Mouse (Mus musculus) kidney, adult 9 months (tissue): ENCODE measurements around the gene Mob4.

Experiments used
- DNase-seq: peaks from one replicate; pipeline ENCODE4 v3.0.0; 2022

Mob4 gene

DNA sequence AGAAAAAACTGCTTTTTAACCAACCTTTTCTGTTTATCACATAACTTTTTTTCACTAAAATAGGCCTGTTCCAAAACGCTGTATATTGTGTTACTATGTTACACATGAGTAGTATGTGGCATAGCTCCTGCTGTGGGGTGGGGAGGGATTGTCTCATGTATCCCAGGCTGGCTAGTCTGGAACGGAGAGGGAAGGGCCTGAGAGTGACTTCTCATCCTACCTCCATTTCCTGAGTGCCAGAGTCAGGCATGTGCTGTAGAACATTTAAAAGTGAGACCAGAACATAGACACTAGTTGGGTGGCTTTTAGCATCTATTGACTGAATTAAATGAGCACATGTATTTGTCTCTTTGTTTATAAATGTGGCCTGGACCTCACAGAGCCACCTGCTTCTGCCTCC, 2.1 kb downstream of the Mob4 start:
- DNase-seq, result no peak

DNA sequence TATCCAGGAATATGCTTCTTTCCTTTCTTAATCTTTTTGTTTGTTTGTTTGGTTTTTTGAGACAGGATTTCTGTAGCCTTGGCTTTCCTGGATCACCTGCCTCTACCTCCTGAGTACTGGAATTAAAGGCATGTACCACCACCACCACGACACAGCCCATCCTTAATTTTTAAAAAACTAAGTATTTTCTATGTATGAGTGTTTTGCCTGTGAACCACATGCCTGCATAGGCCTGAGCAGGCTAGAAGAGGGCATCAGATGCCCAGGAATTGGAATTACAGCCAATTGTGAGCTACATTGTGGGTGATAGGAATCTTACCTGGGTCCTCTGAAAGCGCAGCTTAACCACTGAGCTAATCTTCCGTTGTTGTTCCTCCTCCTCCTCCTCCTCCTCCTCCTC, 3.3 kb downstream of the Mob4 start:
- DNase-seq, result no peak

DNA sequence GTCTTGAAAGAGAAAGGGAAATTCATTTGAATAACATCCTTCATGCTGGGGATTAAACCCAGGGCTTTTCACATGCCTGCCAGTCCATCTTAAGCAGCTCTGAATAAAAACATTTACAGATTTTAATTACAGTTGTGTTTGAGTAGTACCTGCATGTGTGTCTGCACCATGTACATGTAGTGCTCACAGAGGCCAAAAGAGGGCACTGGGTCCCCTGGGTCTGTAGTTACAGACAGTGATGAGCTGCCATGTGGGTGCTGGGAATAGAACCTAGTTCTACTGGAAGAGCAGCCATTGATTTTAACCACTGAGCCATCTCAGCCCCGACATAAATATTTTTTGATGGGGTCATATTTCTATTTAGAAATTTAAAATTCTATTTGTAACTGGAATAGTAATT, 4.8 kb downstream of the Mob4 start:
- no peak for DNase-seq

DNA sequence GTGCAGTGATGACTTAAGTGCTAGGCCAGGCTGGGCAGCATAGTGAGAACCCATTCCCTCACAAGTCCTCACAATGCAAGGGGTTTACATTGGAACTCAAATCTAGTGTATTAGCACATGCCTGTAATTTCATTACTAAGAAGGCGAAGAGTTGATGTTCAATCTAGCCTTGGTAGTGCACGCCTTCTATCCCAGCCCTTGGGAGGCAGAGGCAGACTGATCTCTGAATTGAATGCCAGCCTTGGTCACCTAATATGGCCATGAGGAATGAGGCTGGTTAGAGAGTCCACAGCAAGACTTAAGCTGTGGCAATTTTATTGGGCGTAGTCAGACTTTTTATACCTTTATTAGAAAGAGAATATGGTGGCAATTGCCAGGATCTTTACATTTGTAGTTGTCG, 13.3 kb downstream of the Mob4 start:
- DNase-seq, result no peak

DNA sequence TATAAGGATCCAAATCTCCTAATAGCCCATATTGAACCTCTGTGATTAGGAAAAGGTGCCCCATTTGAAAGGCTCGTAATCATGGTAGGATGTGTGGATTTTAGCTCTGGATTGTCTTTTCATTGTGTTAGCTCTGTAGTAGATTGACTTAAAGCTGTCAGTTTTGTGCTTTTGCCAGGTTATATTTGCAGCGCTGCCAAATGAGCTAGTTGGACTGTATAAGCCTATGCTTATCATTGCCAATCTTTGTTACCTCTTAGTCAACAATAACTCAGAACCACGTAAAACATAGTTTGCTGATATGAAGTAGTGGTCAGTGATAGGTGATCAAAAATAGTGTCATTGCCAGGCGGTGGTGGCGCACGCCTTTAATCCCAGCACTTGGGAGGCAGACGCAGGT, 14.5 kb downstream of the Mob4 start:
- no peak for DNase-seq

DNA sequence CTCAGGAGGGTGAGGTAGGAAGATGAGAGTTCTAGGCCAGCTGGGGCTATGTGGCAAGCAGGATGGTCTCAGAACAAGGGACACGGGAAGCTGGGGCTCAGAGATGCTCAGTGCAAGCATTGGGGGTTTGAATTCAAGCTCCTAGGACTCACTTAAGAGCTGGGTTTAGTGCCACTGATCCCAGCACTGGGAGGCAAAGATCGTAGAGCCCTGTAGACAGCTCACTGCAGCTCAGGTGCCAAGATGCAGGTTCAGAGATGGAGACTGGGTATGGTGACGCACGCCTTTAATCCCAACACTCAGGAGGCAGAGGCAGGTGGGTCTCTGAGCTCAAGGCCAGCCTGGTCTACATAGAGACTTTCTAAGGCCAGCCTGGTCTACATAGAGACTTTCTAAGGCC, 26.3 kb downstream of the Mob4 start:
- DNase-seq, result no peak

DNA sequence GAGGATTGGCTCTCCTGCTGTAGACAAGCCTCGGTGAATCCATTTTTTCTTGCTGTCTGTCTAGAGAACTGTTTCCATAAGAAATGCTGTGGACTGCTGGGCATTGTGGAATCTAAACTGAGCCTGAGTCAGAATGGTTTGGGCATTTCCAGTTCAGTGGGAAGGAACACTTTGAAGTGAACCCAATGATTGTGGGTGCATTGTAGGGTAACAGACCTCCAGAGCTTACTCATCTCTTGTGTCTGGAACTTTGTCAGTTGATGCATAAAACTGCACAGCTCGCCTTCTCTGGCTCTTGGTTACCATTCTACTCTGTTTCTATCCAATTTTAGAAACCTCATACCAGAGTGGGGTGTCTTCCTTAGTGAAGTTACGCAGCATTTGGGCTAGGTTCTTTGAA, 27.2 kb downstream of the Mob4 start:
- DNase-seq, result no peak

DNA sequence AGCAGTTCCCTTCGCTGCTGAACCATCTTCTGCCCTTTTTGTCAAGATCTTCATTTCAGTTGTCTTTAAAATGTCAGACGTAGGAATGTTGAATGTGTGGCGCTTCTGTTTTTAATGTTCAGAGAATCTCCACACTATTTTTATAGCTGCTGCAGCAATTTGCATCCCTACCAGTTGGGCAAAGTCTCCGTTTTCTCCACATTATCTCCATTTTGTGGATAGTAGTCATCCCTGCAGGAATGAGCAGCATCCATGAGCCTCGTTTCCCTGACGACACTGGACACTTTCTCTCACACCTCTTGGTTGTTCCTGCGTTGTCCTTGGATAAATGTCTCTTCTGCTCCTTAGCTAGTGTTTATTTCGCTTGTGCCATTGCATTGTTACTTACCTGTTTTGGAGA, 27.8 kb downstream of the Mob4 start:
- no peak for DNase-seq

DNA sequence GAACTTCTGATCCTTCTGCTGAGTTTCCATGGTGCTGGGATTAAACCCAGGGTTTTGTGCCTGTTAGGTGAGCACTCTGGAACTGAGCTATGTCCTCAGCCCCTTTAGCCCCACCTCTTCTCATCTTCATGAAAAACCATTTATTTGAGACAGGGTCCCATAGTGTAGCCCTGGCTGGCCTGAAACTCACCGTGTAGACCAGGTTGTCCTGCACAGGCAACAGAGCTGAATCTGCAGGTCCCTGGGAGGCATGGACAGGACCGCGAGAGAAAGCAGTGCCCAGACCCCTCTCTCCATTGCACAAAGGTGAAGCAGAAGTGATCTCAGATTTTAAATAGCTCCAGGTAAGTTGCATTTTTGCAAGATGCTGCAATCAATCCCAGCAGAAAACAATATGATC, 29.2 kb downstream of the Mob4 start:
- DNase-seq, result no peak

DNA sequence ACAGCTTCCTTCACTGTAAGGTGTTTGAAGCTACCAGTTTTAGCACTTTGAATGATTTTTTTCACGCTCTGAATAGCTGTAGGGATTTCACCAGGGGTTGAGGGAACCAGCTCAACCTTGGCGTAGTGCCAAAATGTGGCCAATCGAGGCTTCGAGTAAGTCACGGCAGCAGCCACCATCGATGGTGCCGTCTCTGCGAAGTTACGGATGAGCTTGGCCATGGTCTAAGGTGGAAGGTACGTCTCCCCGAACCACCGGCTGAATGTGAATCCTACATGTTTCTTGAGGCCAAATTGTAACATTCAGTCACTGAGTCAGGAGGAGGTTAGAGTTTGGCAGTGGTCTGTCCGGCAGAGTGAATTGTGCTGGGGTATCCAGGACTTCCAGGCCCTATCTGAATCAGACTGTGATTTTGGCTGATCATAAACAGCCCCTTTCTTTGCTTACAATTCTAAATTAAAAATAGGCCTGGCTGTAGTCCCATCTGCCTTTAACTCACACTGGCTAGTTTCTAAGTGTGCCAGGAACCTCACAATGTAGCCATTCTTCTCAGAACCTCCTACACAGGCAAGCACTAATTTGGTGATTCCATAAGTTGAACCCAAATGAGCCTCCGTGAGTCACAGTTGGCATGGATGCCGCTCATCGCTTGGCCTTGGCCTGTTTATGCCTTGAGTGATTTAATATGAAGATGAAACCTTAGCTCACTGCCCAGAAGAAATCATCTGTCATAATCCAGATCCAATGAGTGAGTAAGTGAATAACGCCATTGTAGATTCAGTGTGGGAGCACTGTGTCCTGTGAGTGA, 30.0 kb downstream of the Mob4 start:
- no peak for DNase-seq

DNA sequence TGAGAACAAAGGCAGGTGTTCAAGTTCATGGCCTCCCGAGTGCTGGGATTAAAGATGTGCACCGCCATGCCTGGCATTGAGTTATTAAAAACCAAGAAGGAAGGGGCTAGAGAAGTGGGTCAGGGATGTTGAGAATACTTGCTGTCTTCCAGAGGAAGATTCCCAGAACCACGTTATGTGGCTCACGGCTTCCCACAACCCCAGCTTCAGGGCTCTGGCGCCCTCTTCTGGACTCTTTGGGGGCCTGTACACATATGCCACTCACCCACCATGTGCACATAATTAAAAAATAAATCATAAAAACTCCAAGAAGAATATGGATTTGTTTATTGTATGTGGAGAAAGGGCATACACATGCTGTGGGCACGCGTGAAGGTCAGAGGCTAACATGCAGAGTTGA, 30.9 kb downstream of the Mob4 start:
- peak; percentile 30 for DNase-seq

DNA sequence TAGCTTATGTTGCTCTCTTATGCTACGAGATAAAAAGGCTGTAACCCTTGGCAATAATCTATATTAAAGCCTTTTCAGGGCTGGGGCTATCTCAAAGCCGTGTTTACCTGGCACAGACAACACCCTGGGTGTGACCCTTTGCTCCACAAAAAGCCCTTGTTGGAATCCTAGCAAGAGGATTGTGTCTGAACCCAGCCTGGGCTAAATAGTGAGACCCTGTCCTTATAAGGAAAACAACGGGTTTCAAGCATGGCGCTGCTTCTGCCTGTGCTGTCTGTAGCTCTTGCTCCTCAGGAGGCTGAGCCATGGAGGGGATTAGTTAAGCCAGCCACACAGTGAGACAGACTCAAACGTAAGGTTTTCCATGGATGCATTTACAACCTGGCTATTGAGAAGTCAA, 31.8 kb downstream of the Mob4 start:
- no peak for DNase-seq

DNA sequence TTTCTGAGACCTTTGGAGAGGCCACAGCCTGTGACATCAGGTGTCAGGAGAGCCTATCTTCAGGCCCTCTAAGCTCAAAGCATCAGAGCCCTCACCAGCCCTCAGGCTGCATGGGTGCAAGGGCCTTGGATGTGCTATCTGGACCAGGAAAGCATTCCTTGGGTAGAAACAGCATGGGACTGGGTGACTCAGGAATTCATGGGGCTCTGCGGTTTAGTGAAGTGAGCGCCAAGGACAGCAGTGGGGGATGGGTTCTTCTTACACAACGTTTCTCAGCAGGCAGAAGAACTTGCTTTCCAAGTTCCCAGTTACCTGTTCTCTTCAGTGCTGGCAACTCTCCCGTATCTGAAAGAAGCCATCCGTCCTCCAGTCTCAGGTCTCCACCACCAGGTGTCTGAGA, 33.0 kb downstream of the Mob4 start:
- no peak for DNase-seq

DNA sequence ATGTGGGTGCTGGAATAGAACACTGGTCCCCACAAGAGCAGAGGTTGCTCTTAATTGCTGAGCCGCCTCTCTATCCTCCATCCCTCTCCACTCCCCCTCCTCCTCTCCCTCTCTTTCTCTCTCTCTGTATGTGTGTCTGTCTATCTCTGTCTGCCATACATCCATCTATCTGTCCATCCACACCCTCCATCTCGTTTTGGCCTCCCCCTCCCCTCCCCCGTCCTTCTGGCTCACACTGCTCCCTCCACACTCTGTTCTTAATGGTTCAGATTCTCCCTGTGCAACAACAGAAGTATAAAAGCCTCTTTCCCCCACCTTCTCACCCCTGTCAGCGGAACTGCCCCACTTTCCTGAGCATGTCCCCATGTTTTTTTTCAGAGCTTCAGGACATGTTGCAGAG, 36.5 kb downstream of the Mob4 start:
- DNase-seq, result no peak

DNA sequence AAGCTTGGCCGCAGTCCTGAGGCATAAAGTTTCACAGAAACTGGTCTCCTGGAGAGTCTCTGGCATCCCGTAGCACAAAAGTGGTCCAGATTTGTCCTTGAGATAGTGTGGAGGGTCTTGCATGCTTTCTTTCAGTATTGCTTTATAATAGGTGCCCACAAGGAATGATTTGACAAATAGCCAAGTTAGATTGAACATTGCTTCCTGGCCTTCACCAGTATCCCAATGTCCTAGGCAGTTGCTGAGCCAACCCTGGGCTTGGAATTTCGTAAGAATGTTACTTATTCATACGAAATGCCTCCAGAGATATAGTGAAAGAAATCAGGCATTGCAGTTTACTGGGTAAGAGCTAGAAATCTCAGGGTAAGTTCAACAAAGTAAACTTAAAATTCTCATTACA, 37.6 kb downstream of the Mob4 start:
- no peak for DNase-seq

DNA sequence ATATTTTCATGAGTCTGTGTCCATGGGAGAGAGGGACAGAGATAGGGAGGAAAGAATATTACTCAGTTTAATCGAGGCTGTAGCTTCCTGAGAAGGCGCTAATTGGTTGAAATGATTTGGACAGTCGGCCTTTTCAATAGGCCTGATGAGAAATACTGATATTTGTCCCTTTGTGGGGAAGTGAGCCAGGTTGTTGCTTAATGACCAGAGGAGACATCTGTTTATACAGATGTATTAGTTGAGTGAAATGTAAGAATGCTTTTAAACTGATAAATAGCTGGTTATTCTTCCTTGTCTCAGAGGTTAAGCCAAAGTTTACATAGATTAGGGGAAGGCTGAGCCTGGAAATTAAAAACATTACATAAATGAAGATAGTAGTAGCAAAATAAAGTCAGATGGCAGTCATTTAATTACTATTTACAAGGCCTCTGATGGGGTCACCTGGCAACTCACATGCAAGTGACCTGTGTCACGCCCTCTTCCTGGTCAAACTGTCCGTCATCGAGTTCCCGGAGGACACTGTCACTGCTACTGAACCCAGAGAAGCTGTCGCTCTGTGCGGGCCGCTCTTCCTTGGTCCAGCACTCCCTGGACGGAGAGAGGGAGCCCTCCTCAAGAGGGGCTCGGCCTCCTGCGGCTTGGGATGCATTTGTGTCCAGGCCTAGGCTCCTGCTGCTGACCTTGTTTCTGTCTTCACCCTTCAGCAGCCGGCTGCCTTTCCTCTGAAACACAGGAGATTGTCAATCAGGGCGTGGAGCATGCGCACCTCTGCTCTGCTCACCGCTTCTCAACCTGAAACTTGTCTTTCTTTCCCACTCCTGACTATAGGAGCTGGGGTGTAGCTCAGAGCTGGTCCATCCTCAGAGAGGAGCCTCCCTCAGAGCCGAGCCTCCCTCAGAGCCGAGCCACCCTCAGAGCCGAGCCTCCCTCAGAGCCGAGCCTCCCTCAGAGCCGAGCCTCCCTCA, 40.6 kb downstream of the Mob4 start:
- no peak for DNase-seq

DNA sequence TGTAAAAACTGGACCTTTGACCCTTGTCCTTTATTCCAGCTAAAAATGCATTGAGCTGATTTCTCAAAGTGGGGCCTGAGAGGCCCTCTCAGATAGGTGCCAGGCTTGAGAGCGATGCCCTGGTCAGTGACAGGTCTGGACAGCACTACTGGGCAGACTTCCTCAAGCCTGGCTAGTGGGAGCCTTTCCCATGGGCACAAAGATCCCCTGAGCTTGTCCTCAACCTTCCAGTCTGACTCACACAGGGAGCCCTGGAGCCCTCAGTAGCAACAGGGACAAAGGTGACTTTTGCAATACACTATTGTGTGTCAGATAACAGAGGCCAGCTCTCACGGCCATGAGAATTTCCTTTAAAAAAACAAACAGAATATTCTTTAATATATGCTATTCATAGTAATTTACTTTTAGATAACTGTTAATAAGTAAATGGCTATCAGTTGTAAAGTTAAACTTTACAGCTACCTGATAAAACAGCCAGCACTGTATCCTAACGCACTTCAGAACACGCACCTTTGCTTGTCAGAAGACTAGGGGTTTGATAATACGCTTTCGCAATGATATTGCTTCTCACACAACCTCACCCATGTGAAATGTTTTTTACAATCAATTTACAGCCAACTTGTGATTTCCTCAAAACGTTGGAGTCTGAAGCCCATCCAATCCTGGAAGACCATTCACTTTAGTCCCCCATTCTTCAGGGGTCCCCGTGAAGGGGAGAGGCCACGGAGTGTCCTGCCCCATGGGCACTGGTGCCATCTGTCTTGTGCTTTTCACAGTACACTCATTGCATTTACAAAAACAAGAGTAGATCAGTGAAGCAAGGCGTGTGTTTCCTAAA, 42.9 kb downstream of the Mob4 start:
- peak; percentile 32 for DNase-seq

DNA sequence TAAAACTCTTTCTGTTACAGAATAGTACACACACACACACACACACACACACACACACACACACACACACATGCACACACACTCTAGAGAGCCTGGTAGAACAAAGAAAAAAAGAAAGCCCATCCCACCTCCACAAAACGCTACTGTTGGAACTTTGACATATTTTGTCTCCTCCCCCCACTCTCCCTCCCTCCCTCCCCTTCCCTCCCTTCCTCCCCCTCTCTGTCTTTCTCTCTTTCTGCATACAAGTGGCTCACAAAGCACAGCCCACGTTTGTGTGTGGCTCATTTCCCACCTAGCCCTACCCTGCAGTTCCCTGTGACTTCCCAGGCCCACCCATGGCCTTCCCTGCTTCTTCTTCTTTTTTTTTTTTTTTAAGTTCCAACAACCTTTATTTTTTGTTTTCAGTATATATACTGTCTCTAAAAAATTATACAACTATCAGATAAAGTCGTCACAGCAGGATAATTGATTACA, 43.6 kb downstream of the Mob4 start:
- DNase-seq, result no peak

DNA sequence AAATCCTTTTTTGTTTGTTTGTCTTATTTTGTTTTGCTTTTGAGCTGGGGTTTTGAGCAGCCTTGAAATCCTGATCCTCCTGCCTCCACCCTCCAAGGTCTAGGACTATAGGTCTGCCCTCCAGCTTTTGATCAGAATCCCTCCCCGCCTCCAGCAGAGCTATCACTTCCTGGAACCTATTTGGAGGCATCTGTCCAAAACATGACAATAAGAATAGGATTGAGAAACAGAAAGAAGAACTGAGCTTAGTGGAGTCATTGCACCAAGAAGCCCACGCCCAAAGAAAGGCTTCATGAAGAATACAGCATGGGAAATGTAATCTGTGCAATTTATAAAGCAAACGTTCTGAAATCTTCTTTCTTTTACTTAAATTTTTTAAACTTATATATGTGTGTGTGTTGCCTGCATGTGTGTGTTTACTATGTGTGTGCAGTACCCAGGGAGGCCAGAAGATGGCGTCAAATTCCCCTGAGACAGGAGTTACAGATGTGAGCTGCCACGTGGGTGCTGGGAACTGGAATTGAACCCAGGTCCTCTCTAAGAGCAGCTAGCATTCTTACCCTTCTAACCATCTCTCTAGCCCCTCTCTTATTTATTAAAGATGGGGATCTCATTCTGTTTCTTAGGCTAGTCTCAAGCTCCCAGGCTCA, 49.0 kb downstream of the Mob4 start:
- no peak for DNase-seq

DNA sequence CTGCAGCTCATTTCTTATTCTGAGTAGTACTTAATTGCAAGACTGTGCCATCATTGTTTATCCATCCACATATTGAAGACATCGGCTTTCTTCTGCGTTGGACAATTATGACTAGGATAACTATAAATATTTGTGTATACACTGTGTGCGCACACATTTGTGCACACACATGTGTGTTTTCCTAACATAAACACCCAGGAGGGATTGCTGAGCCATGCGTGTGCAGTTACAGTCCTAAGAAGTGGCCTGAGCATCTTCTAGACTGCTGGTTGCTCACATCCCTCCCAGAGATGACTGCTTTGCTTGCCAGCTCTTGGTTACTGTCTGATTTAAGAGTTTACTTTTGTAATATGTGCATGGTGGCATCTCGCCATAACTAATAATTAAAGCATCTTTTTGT, 51.4 kb downstream of the Mob4 start:
- DNase-seq, result no peak

DNA sequence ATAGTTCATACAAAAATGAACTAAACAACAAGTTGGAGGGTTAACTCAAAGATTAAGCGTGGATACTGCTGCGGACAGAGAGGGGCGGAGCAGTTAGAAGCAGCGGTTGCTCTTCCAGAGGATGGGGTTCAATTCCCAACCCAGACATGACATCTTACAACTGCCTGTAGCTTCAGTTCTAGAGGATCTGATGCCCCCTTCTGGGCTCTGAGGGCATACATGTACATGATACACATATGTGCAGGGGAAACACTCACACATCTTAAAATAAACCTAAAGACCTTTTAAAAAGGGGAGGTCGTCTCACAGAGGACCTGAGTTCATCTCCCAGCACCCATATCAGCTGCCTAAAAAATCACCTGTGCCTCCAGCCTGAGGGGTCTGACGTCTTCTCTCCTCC, 54.7 kb downstream of the Mob4 start:
- DNase-seq, result no peak

DNA sequence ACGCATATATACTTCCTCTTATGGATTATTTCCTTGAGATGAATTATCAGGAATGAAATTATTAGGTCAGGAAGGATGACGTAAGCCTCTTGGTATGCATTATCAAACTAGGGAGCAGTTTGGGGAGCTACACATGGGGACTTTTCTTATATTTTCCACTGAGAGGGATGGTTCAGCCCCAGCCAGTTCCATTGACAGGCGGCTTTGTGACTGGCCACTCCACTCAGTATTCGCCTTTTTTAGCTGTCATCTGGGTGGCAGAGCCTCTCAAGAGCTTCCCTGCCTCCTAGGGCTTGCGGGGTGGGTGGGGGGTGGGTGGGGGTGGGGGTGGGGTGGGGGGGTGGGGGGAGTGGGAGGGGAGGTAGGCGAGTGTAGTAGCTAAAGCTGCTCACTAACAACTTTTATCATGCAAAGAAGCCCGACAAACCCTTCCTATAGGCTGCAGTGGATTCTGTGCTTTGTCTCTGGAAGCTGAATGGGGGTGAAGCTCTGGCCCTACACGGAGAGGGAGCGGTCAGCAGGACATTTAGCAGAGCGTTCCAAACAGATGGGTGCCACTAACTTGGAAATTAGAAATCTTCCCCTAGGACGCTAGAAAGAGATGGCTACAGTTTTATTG, 55.7 kb downstream of the Mob4 start:
- DNase-seq, result no peak
